Mouse (Mus musculus): ENCODE results near the gene Rwdd2a. TPM values are rescaled to one million over a fixed set of nuclear protein-coding genes. Genes with fewer than 3 reads are reported as not detected.

Rwdd2a gene
- polyA plus RNA-seq, 1 experiment from 2014 or later: 3.6 TPM

DNA sequence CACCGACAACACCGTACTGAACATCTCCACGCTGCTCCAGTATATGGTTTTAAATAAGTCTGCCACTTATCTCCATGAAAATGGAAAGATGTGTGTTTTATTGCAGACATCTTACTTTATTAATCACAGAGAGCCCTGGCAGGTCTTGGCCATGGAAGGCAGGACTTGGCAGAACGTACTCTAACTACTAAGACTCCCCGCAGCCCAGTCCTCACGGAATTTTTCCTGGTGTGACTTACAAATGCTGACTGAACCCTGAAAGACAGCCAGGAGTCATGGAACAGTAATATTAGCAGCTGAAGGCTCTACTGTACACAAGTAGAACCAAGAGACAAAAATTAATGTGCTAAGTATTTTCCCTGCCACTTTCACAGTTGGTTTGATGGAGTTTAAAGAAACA lies 34.0 kb downstream of the Rwdd2a start:
- no peak for ATAC-seq (ENCODE audit: insufficient read depth, low FRiP score, low TSS enrichment)
- 89% methylated on average over 6 of the region's 6 CpGs for WGBS
- Histone ChIP-seq H3K9ac (ENCODE audit: low read length) (no peak overlapping the region), H3K9me3 (ENCODE audit: control insufficient read depth, low read length) (no peaks in the 10 kb centered on the region), H3K4me3 (ENCODE audit: low read depth, low read length) (no peak overlapping the region), H3K27ac (ENCODE audit: low read depth, low read length) (no peak overlapping the region), H3K36me3 (ENCODE audit: control insufficient read depth, insufficient read depth, low read length) (no peaks in the 10 kb centered on the region; the same call in 1 of the 2 replicates), H3K4me1 (ENCODE audit: control insufficient read depth, insufficient read depth, low read length) (no peaks in the 10 kb centered on the region), H3K4me2 (ENCODE audit: low read depth) (no peak overlapping the region), H3K27me3 (ENCODE audit: control insufficient read depth, insufficient read depth, low read length) (no peaks in the 10 kb centered on the region)
- DNase-seq (ENCODE audit: low spot score): no peak

- Histone ChIP-seq H3K4me1 (ENCODE audit: control insufficient read depth, insufficient read depth, low read length) (no peaks in the 10 kb centered on the region), H3K4me3 (ENCODE audit: low read depth, low read length) (no peak overlapping the region), H3K27me3 (ENCODE audit: control insufficient read depth, insufficient read depth, low read length) (no peaks in the 10 kb centered on the region), H3K27ac (ENCODE audit: low read depth, low read length) (no peak overlapping the region), H3K36me3 (ENCODE audit: control insufficient read depth, insufficient read depth, low read length) (no peaks in the 10 kb centered on the region), H3K9ac (ENCODE audit: low read length) (no peak overlapping the region), H3K9me3 (ENCODE audit: control insufficient read depth, low read length) (no peaks in the 10 kb centered on the region), H3K4me2 (ENCODE audit: low read depth) (no peak overlapping the region)
- 90% methylated on average over 4 of the region's 4 CpGs for WGBS
- ATAC-seq (ENCODE audit: insufficient read depth, low FRiP score, low TSS enrichment): no peak
- DNase-seq (ENCODE audit: low spot score): no peak
Observed at GRCm38 (mm10) chr9:86612091-86612490, 40.3 kb downstream of the Rwdd2a start.

DNA sequence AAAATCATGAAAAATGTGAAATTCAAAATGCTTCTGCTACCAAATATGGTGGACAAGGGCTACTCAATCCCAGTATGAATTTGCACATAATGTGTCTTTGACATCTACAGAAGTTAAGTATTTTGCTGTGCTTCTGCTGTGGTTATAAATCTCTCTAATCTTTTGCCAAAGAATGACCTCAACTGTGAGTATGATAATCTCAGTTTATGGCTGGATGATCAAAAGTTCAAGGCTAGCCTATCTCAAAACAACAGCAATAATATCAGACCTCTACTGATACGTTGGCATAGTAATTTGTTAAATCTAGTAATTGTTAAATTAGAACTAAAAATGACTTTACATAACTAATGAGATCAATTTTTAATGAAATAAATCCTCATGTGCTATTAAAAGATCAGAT lies 44.0 kb downstream of the Rwdd2a start:
- Histone ChIP-seq H3K9me3 (ENCODE audit: control insufficient read depth, low read length) (no peaks in the 10 kb centered on the region), H3K27ac (ENCODE audit: low read depth, low read length) (no peak overlapping the region), H3K4me3 (ENCODE audit: low read depth, low read length) (no peak overlapping the region), H3K9ac (ENCODE audit: low read length) (no peak overlapping the region), H3K36me3 (ENCODE audit: control insufficient read depth, insufficient read depth, low read length) (no peaks in the 10 kb centered on the region), H3K4me2 (ENCODE audit: low read depth) (no peak overlapping the region), H3K4me1 (ENCODE audit: control insufficient read depth, insufficient read depth, low read length) (no peaks in the 10 kb centered on the region), H3K27me3 (ENCODE audit: control insufficient read depth, insufficient read depth, low read length) (no peaks in the 10 kb centered on the region)
- ATAC-seq (ENCODE audit: insufficient read depth, low FRiP score, low TSS enrichment) (no peak), DNase-seq (ENCODE audit: low spot score) (no peak)
- 88% methylated on average over 1 of the region's 1 CpGs for WGBS

DNA sequence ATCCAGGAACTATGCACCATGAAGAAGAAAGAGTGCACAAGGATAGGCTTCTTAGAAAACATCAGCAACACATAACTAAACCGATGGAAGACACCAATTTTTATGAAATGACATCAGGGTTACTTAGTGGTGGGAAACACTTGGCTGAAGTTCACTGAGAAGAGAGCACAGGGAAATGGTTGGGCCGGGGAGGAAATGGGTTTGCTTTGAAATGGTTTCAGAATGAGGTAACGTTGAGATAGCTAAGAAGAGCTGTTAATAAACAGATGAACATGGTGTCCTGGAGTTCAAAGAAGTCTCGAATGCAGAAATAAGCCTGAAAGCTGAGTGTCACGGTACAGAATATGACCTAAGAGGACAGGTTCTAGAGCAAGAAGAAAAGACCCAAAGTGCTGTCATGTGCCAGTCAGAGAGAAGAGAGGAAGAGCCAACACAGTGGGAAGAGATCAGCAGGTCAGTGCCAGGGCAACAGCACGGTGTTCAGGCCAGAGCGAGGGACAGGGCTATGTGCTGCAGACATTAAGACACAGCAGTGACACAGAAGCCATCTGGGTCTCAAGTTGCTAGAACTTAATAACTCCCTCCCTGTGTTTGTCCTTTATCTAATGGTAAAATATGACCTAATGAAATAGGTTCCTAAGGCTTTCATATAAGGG lies 46.2 kb downstream of the Rwdd2a start:
- DNase-seq (ENCODE audit: low spot score) (no peak), ATAC-seq (ENCODE audit: insufficient read depth, low FRiP score, low TSS enrichment) (no peak)
- Histone ChIP-seq H3K9ac (ENCODE audit: low read length) (no peak overlapping the region), H3K36me3 (ENCODE audit: control insufficient read depth, insufficient read depth, low read length) (no peaks in the 10 kb centered on the region), H3K9me3 (ENCODE audit: control insufficient read depth, low read length) (no peaks in the 10 kb centered on the region), H3K27ac (ENCODE audit: low read depth, low read length) (no peak overlapping the region), H3K4me2 (ENCODE audit: low read depth) (no peak overlapping the region), H3K27me3 (ENCODE audit: control insufficient read depth, insufficient read depth, low read length) (no peaks in the 10 kb centered on the region), H3K4me3 (ENCODE audit: low read depth, low read length) (no peak overlapping the region), H3K4me1 (ENCODE audit: control insufficient read depth, insufficient read depth, low read length) (no peaks in the 10 kb centered on the region)
- WGBS: 78% methylated on average over 7 of the region's 7 CpGs

DNA sequence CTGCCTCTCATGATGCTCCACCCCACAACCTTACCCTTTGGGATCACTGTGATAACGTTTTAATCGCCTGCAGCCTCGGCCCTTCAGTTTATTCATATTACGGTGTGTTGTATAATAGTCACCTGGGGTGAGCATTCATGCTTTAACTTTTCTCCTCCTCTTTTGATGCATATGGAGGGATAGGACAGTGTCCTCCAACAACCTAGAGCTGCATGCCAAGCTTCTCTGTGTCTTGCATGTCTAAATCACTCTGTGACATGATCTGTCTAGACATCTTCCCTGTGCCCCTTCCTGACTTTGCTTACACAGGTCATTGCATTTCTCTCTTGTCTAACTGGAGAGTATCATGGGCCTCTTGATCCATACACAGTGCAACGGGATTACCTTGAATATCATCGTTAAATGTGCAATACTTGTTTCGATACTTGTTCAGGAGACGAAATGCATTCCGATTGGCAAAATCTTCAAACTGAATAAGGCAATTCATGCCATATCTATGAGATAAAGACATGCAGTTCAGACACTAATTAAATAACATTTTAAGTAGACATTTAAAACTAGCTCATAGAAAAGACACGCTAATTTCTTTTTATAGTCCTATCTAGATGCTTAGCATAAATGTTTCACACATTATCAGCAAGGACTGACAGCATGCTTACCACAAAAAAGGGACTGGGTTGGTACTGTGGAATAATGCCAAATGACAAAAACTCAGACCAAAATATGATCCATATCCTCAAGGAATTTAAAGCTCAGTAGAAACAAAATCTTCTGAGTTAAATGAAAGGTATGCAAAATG lies 47.7 kb downstream of the Rwdd2a start:
- WGBS: 88% methylated on average over 10 of the region's 10 CpGs
- ATAC-seq (ENCODE audit: insufficient read depth, low FRiP score, low TSS enrichment): no peak

DNA sequence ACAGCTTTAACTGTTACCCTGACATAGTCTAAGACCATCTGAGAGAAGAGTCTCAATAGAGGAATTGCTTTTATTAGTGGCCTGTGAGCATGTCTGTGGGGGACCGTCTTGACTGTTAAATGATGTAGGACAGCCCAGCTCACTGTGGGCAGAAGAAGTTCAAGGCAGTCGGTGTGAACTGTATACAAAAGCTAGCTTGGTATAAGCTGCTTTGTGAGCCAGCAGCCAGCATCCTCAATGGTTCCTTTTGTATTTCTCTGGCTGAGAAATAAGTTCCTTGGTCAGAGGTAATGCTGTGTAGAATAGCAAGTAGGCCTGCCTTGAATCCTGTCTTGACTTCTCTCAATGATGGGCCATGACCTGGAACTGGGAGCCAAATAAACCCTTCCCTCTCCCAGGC lies 50.3 kb downstream of the Rwdd2a start:
- H3K4me1 ChIP-seq (ENCODE audit: control insufficient read depth, insufficient read depth, low read length): no peaks in the 10 kb centered on the region
- 73% methylated on average over 2 of the region's 2 CpGs for WGBS
- ATAC-seq (ENCODE audit: insufficient read depth, low FRiP score, low TSS enrichment) (no peak), DNase-seq (ENCODE audit: low spot score) (no peak)
- no peaks in the 10 kb centered on the region for H3K9me3 ChIP-seq (ENCODE audit: control insufficient read depth, low read length)
- H3K9ac ChIP-seq (ENCODE audit: low read length): no peak overlapping the region
- H3K36me3 ChIP-seq (ENCODE audit: control insufficient read depth, insufficient read depth, low read length): no peaks in the 10 kb centered on the region
- H3K27ac ChIP-seq (ENCODE audit: low read depth, low read length): no peak overlapping the region
- H3K4me3 ChIP-seq (ENCODE audit: low read depth, low read length): no peak overlapping the region
- H3K27me3 ChIP-seq (ENCODE audit: control insufficient read depth, insufficient read depth, low read length): no peaks in the 10 kb centered on the region
- no peak overlapping the region for H3K4me2 ChIP-seq (ENCODE audit: low read depth)

More for the DNA sequence above, 47.7 kb downstream of the Rwdd2a start:
- Histone ChIP-seq H3K9ac (ENCODE audit: low read length) (no peak overlapping the region), H3K27ac (ENCODE audit: low read depth, low read length) (no peak overlapping the region), H3K36me3 (ENCODE audit: control insufficient read depth, insufficient read depth, low read length) (no peaks in the 10 kb centered on the region), H3K27me3 (ENCODE audit: control insufficient read depth, insufficient read depth, low read length) (no peaks in the 10 kb centered on the region), H3K9me3 (ENCODE audit: control insufficient read depth, low read length) (no peaks in the 10 kb centered on the region), H3K4me1 (ENCODE audit: control insufficient read depth, insufficient read depth, low read length) (no peaks in the 10 kb centered on the region), H3K4me2 (ENCODE audit: low read depth) (no peak overlapping the region), H3K4me3 (ENCODE audit: low read depth, low read length) (no peak overlapping the region)
- no peak for DNase-seq (ENCODE audit: low spot score)

- Histone ChIP-seq H3K4me1 (ENCODE audit: control insufficient read depth, insufficient read depth, low read length) (no peaks in the 10 kb centered on the region), H3K4me2 (ENCODE audit: low read depth) (no peak overlapping the region), H3K4me3 (ENCODE audit: low read depth, low read length) (no peak overlapping the region), H3K36me3 (ENCODE audit: control insufficient read depth, insufficient read depth, low read length) (no peaks in the 10 kb centered on the region), H3K9me3 (ENCODE audit: control insufficient read depth, low read length) (no peaks in the 10 kb centered on the region), H3K27ac (ENCODE audit: low read depth, low read length) (no peak overlapping the region), H3K27me3 (ENCODE audit: control insufficient read depth, insufficient read depth, low read length) (no peaks in the 10 kb centered on the region), H3K9ac (ENCODE audit: low read length) (no peak overlapping the region)
- WGBS: 83% methylated on average over 12 of the region's 12 CpGs
- no peak for DNase-seq (ENCODE audit: low spot score)
- no peak for ATAC-seq (ENCODE audit: insufficient read depth, low FRiP score, low TSS enrichment)
Observed at GRCm38 (mm10) chr9:86624039-86624438, 52.2 kb downstream of the Rwdd2a start.
